Comparison of ENCODE assay signal across 8 mouse cellular contexts in genomic region chr15:31091916-31092570, GRCm38 (mm10).
DNase-seq lines count a peak whose midpoint lies in the region; ATAC-seq and TF ChIP-seq lines count a peak whose summit lies in the region.
"Had no signal": no experiment of that assay in that cellular context is flagged by ENCODE, and none has a peak within 500 bp of the region (broad histone marks: within the 10 kb centered on the region; RNA-seq: fewer than 3 reads in every experiment).

No protein-coding gene starts in this region.

- H3K4me3 ChIP-seq in midbrain, postnatal 0 days (ENCODE audit: low read depth, low read length): no peak overlapping the region
- no peak overlapping the region for H3K4me3 ChIP-seq in midbrain, embryonic 10.5 days
- no peak overlapping the region for H3K4me3 ChIP-seq in kidney, embryonic 16.5 days (ENCODE audit: low read length)
- H3K4me3 ChIP-seq: neural tube, embryonic 12.5 days had no signal

- no peak overlapping the region for H3K27ac ChIP-seq in midbrain, postnatal 0 days (ENCODE audit: low read depth, low read length)
- no peak overlapping the region for H3K27ac ChIP-seq in midbrain, embryonic 10.5 days (replicated peaks)
- H3K27ac ChIP-seq in kidney, embryonic 16.5 days (ENCODE audit: low read length): no peak overlapping the region
- H3K27ac ChIP-seq: neural tube, embryonic 12.5 days had no signal

- no peak overlapping the region for H3K9ac ChIP-seq in midbrain, postnatal 0 days (replicated peaks; ENCODE audit: low read length, poor library complexity, severe bottlenecking)
- no peak overlapping the region for H3K9ac ChIP-seq in kidney, embryonic 16.5 days (replicated peaks; ENCODE audit: low read length)
- H3K9ac ChIP-seq: neural tube, embryonic 12.5 days had no signal

- H3K27me3 ChIP-seq in midbrain, postnatal 0 days (ENCODE audit: insufficient read depth, low read length): no peaks in the 10 kb centered on the region
- no peaks in the 10 kb centered on the region for H3K27me3 ChIP-seq in midbrain, embryonic 10.5 days (ENCODE audit: low read depth, poor library complexity, severe bottlenecking)
- no peaks in the 10 kb centered on the region for H3K27me3 ChIP-seq in kidney, embryonic 16.5 days (ENCODE audit: insufficient read depth, low read length)
- H3K27me3 ChIP-seq: neural tube, embryonic 12.5 days had no signal

- H3K4me1 ChIP-seq in midbrain, postnatal 0 days (ENCODE audit: insufficient read depth, low read length): no peaks in the 10 kb centered on the region
- H3K4me1 ChIP-seq in midbrain, embryonic 10.5 days: no peaks in the 10 kb centered on the region
- H3K4me1 ChIP-seq in kidney, embryonic 16.5 days (ENCODE audit: insufficient read depth, low read length): no peaks in the 10 kb centered on the region
- H3K4me1 ChIP-seq: neural tube, embryonic 12.5 days had no signal

- ATAC-seq in midbrain, postnatal 0 days (ENCODE audit: low FRiP score): no peak
- ATAC-seq in kidney, embryonic 16.5 days (ENCODE audit: low FRiP score, low TSS enrichment): no peak

- TF ChIP-seq CTCF in midbrain, postnatal 0 days (IDR thresholded peaks at IDR 0.05): no peak

- H3K4me2 ChIP-seq in midbrain, postnatal 0 days (ENCODE audit: low read depth, low read length, poor library complexity, severe bottlenecking): no peak overlapping the region
- no peak overlapping the region for H3K4me2 ChIP-seq in kidney, embryonic 16.5 days (replicated peaks; ENCODE audit: low read depth, low read length)
- H3K4me2 ChIP-seq: neural tube, embryonic 12.5 days had no signal

- peak; percentile 78 for DNase-seq in midbrain, postnatal 0 days (ENCODE audit: low spot score)
- DNase-seq in midbrain, embryonic 10.5 days (ENCODE audit: low spot score): no peak
- peak; percentile 87 for DNase-seq in cerebellum, adult 9-10 months
- DNase-seq in layer of hippocampus, adult 18-20 months (ENCODE audit: low spot score in 2 of 2): peak; percentile 68 to 89
- DNase-seq in right cerebral cortex, postnatal 10 days (ENCODE audit: low spot score in 2 of 2): peak; percentile 89 to 91
- no peak for DNase-seq in kidney, postnatal 14 days

- WGBS in midbrain, postnatal 0 days: 70% methylated on average over 5 of the region's 5 CpGs
- WGBS in midbrain, embryonic 10.5 days: 86% methylated on average over 5 of the region's 5 CpGs
- WGBS in kidney, embryonic 16.5 days: 76% methylated on average over 5 of the region's 5 CpGs

- no peaks in the 10 kb centered on the region for H3K9me3 ChIP-seq in midbrain, postnatal 0 days (ENCODE audit: low read length)
- no peaks in the 10 kb centered on the region for H3K9me3 ChIP-seq in midbrain, embryonic 10.5 days (replicated peaks)
- no peaks in the 10 kb centered on the region for H3K9me3 ChIP-seq in kidney, embryonic 16.5 days (ENCODE audit: low read length)
- H3K9me3 ChIP-seq: neural tube, embryonic 12.5 days had no signal

- no peaks in the 10 kb centered on the region for H3K36me3 ChIP-seq in midbrain, postnatal 0 days (ENCODE audit: insufficient read depth, low read length)
- H3K36me3 ChIP-seq in midbrain, embryonic 10.5 days: no peaks in the 10 kb centered on the region
- H3K36me3 ChIP-seq in kidney, embryonic 16.5 days (ENCODE audit: insufficient read depth, low read length): no peaks in the 10 kb centered on the region
- H3K36me3 ChIP-seq: neural tube, embryonic 12.5 days had no signal

Comparison
In these comparisons a context has a peak if more than half of its experiments do, and no peak if none do; other contexts are left out.
1. DNase-seq: peak in midbrain, postnatal 0 days (single experiment), cerebellum, adult 9-10 months (single experiment), layer of hippocampus, adult 18-20 months (2 of 2) and right cerebral cortex, postnatal 10 days (2 of 2); none in midbrain, embryonic 10.5 days (single experiment) and kidney, postnatal 14 days (single experiment).